Mouse (Mus musculus): Measurements from ENCODE around the gene Prnp.

- TF ChIP-seq POLR2A (IDR thresholded peaks at IDR 0.05; ENCODE audit: low read depth, low read length) = peak; percentile 51; the same call in 1 of the 2 replicates
- no peak for TF ChIP-seq CTCF (IDR thresholded peaks at IDR 0.05; ENCODE audit: borderline replicate concordance, insufficient read depth, low read length)
Measured at GRCm38 (mm10) chr2:131902867-131903266, 6.9 kb upstream of the Prnp start.

All from embryonic fibroblast, embryonic 13.5 days (primary cell).